11 mouse cellular contexts compared by ENCODE assay signal in the genomic region with DNA sequence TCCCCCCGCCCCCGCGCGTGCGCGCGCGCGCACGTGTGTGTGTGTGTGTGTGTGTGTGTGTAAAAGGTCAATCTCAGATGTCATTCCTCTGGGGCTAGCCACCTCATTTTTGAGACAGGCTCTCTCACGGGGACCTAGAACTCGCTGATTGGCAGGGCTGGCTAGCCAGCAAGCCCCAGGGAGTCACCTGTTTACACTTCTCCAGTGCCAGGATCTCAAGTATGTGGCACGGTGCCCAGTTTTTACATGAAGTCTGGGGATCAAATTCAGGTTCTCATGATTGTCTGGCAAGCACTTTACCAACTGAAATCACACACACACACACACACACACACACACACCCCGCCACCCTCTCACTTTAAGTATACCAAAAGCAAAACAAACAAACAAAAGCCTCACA. TPM values are rescaled to one million over a fixed set of nuclear protein-coding genes. Genes with fewer than 3 reads are reported as not detected.
DNase-seq lines count a peak whose midpoint lies in the region; ATAC-seq and TF ChIP-seq lines count a peak whose summit lies in the region.
"Had no signal": no experiment of that assay in that cellular context is flagged by ENCODE, and none has a peak within 500 bp of the region (broad histone marks: within the 10 kb centered on the region; RNA-seq: fewer than 3 reads in every experiment).

No protein-coding gene starts in this region.

- DNase-seq in limb, embryonic 10.5 days (ENCODE audit: low spot score), result no peak
- peak; percentile 51 for DNase-seq in gastrocnemius, postnatal 10 days
- DNase-seq in kidney, postnatal 14 days, result peak; percentile 72
- peak; percentile 76 for DNase-seq in stomach, postnatal 0 days (ENCODE audit: low spot score)
- DNase-seq in spleen, postnatal 10 days (ENCODE audit: low spot score in 2 of 2), result no peak
- DNase-seq in embryo, embryonic 9.5 days (ENCODE audit: extremely low spot score), result no peak
- DNase-seq: layer of hippocampus, postnatal 36 days; right cerebral cortex, adult 18-20 months had no signal

- H3K4me2 ChIP-seq in limb, embryonic 13.5 days (replicated peaks), result no peak overlapping the region
- H3K4me2 ChIP-seq in stomach, postnatal 0 days (replicated peaks; ENCODE audit: low read depth), result no peak overlapping the region
- H3K4me2 ChIP-seq: midbrain, embryonic 12.5 days had no signal

- ATAC-seq in limb, embryonic 13.5 days (ENCODE audit: low FRiP score, low read depth), result peak; percentile 34; the same call in 1 of the 2 replicates
- ATAC-seq in stomach, postnatal 0 days (ENCODE audit: low FRiP score, low TSS enrichment), result peak; percentile 25; the same call in 1 of the 2 replicates

- no peak for TF ChIP-seq CTCF in stomach, postnatal 0 days (IDR thresholded peaks at IDR 0.05; ENCODE audit: low read depth)

- H3K36me3 ChIP-seq in limb, embryonic 13.5 days, result peaks cover 65% of the 10 kb centered on the region
- peaks cover 70% of the 10 kb centered on the region for H3K36me3 ChIP-seq in limb, embryonic 10.5 days
- no peaks in the 10 kb centered on the region; the same call in 1 of the 2 replicates for H3K36me3 ChIP-seq in stomach, postnatal 0 days (ENCODE audit: control insufficient read depth, insufficient read depth, low read length)

- TF ChIP-seq EP300 in stomach, postnatal 0 days (optimal IDR thresholded peaks at IDR 0.05), result no peak

- H3K9ac ChIP-seq in limb, embryonic 13.5 days, result no peak overlapping the region
- H3K9ac ChIP-seq in stomach, postnatal 0 days (ENCODE audit: low read length), result no peak overlapping the region
- H3K9ac ChIP-seq: midbrain, embryonic 12.5 days had no signal

- no peak overlapping the region for H3K4me3 ChIP-seq in limb, embryonic 13.5 days
- H3K4me3 ChIP-seq in limb, embryonic 10.5 days, result no peak overlapping the region
- no peak overlapping the region for H3K4me3 ChIP-seq in stomach, postnatal 0 days (ENCODE audit: low read depth, low read length)
- H3K4me3 ChIP-seq: midbrain, embryonic 12.5 days had no signal

- peaks cover 21% of the 10 kb centered on the region for H3K4me1 ChIP-seq in limb, embryonic 13.5 days
- H3K4me1 ChIP-seq in limb, embryonic 10.5 days, result peaks cover 2% of the 10 kb centered on the region; the same call in 1 of the 2 replicates
- H3K4me1 ChIP-seq in stomach, postnatal 0 days (replicated peaks; ENCODE audit: control insufficient read depth, insufficient read depth), result no peaks in the 10 kb centered on the region

- H3K9me3 ChIP-seq in limb, embryonic 13.5 days, result no peaks in the 10 kb centered on the region
- no peaks in the 10 kb centered on the region for H3K9me3 ChIP-seq in limb, embryonic 10.5 days (replicated peaks)
- no peaks in the 10 kb centered on the region for H3K9me3 ChIP-seq in stomach, postnatal 0 days (ENCODE audit: control insufficient read depth, low read length)
- H3K9me3 ChIP-seq: midbrain, embryonic 12.5 days had no signal

- 88% methylated on average over 14 of the region's 14 CpGs for WGBS in limb, embryonic 13.5 days
- 96% methylated on average over 14 of the region's 14 CpGs for WGBS in limb, embryonic 10.5 days
- 84% methylated on average over 14 of the region's 14 CpGs for WGBS in stomach, postnatal 0 days

- H3K27me3 ChIP-seq in limb, embryonic 13.5 days, result no peaks in the 10 kb centered on the region
- no peaks in the 10 kb centered on the region for H3K27me3 ChIP-seq in limb, embryonic 10.5 days (ENCODE audit: low read depth, poor library complexity, severe bottlenecking)
- no peaks in the 10 kb centered on the region for H3K27me3 ChIP-seq in stomach, postnatal 0 days (ENCODE audit: control insufficient read depth, insufficient read depth, low read length)
- H3K27me3 ChIP-seq: midbrain, embryonic 12.5 days had no signal

- H3K27ac ChIP-seq in limb, embryonic 13.5 days, result no peak overlapping the region
- H3K27ac ChIP-seq in limb, embryonic 10.5 days, result no peak overlapping the region
- H3K27ac ChIP-seq in stomach, postnatal 0 days (replicated peaks), result no peak overlapping the region
- H3K27ac ChIP-seq: midbrain, embryonic 12.5 days had no signal

RNA-seq across cellular contexts. Expression of gene H2afy2, which starts 26.9 kb away (rescaled TPM):
- polyA plus RNA-seq in limb, embryonic 13.5 days (2015; fragmentation: Nextera tagmentation; extraction: Ambion mirVana), result 266 and 267 TPM in 2 replicates
- 285 and 298 TPM in 2 replicates for polyA plus RNA-seq in limb, embryonic 10.5 days (2016; fragmentation: Nextera tagmentation; extraction: Ambion mirVana)
- total RNA-seq in gastrocnemius, postnatal 10 days (2021), result 1 to 10 TPM; 4.7 to 7.8 TPM
- 26.0 and 28.7 TPM in 2 replicates for polyA plus RNA-seq in stomach, postnatal 0 days (2015; fragmentation: Nextera tagmentation; extraction: Ambion mirVana)
- total RNA-seq: MEL had no signal

RNA-seq across cellular contexts. Expression of gene Aifm2, which starts 42.0 kb away (rescaled TPM):
- 15.1 and 15.9 TPM in 2 replicates for polyA plus RNA-seq in limb, embryonic 13.5 days (2015; fragmentation: Nextera tagmentation; extraction: Ambion mirVana)
- 8.3 and 11.3 TPM in 2 replicates for polyA plus RNA-seq in limb, embryonic 10.5 days (2016; fragmentation: Nextera tagmentation; extraction: Ambion mirVana)
- total RNA-seq in gastrocnemius, postnatal 10 days (2021), result 10 to 100 TPM; 11.4 to 12.3 TPM
- 9.2 and 9.4 TPM in 2 replicates for polyA plus RNA-seq in stomach, postnatal 0 days (2015; fragmentation: Nextera tagmentation; extraction: Ambion mirVana)

Comparison
In these comparisons a context has a peak if more than half of its experiments do, and no peak if none do; other contexts are left out.
1. DNase-seq: peak in gastrocnemius, postnatal 10 days (single experiment), kidney, postnatal 14 days (single experiment) and stomach, postnatal 0 days (single experiment); none in limb, embryonic 10.5 days (single experiment), spleen, postnatal 10 days (0 of 2) and embryo, embryonic 9.5 days (single experiment).